ENCODE assay signal across 9 mouse cellular contexts in genomic region chr3:96598156-96599068, GRCm38 (mm10). TPM values are rescaled to one million over a fixed set of nuclear protein-coding genes. Genes with fewer than 3 reads are reported as not detected.
DNase-seq lines count a peak whose midpoint lies in the region; ATAC-seq lines count a peak whose summit lies in the region.
"Had no signal": no experiment of that assay in that cellular context is flagged by ENCODE, and none has a peak within 500 bp of the region (broad histone marks: within the 10 kb centered on the region; RNA-seq: fewer than 3 reads in every experiment).

No protein-coding gene starts in this region.

- DNase-seq in ovary, adult 18-20 months (ENCODE audit: low spot score), result peak; percentile 62
- DNase-seq in ovary, postnatal 14 days (ENCODE audit: low spot score), result no peak
- peak; percentile 73 to 75 for DNase-seq in cerebellum, postnatal 25 days
- DNase-seq in gastrocnemius, postnatal 25 days, result peak; percentile 76
- peak; percentile 82 for DNase-seq in intestine, embryonic 14.5 days (ENCODE audit: low spot score)
- peak; percentile 81 for DNase-seq in midbrain, embryonic 14.5 days
- DNase-seq in urinary bladder, postnatal 25 days (ENCODE audit: low spot score), result peak; percentile 52

- H3K4me3 ChIP-seq in intestine, embryonic 14.5 days (ENCODE audit: low read depth, low read length), result peak overlapping the region; percentile 48
- peak overlapping the region; percentile 57 for H3K4me3 ChIP-seq in limb, embryonic 13.5 days
- H3K4me3 ChIP-seq in midbrain, embryonic 14.5 days (replicated peaks; ENCODE audit: low read depth, low read length), result peak overlapping the region; percentile 48

- 0 out of 2 replicates have a peak, but pooled peaks cover under 1% of the 10 kb centered on the region for H3K36me3 ChIP-seq in intestine, embryonic 14.5 days (ENCODE audit: control insufficient read depth, insufficient read depth, low read length)
- H3K36me3 ChIP-seq in limb, embryonic 13.5 days, result peaks cover 1% of the 10 kb centered on the region; the same call in 1 of the 2 replicates
- no peaks in the 10 kb centered on the region for H3K36me3 ChIP-seq in midbrain, embryonic 14.5 days (ENCODE audit: control insufficient read depth, insufficient read depth, low read length)

- H3K4me2 ChIP-seq in intestine, embryonic 14.5 days (ENCODE audit: low read length), result peak overlapping the region; percentile 96
- peak overlapping the region; percentile 99 for H3K4me2 ChIP-seq in limb, embryonic 13.5 days (replicated peaks)
- peak overlapping the region; percentile 100 for H3K4me2 ChIP-seq in midbrain, embryonic 14.5 days (ENCODE audit: low read length)

- H3K4me1 ChIP-seq in intestine, embryonic 14.5 days (replicated peaks; ENCODE audit: control insufficient read depth, insufficient read depth, low read length), result peaks cover 34% of the 10 kb centered on the region
- H3K4me1 ChIP-seq in limb, embryonic 13.5 days, result peaks cover 64% of the 10 kb centered on the region
- H3K4me1 ChIP-seq in midbrain, embryonic 14.5 days (ENCODE audit: control insufficient read depth, insufficient read depth, low read length), result peaks cover 59% of the 10 kb centered on the region

- ATAC-seq in intestine, embryonic 14.5 days (replicated peaks; ENCODE audit: low FRiP score, low TSS enrichment, low read depth), result no peak
- ATAC-seq in limb, embryonic 13.5 days (ENCODE audit: low FRiP score, low read depth), result peak; percentile 21; the same call in 1 of the 2 replicates
- ATAC-seq in midbrain, embryonic 14.5 days (ENCODE audit: low FRiP score, low TSS enrichment), result no peak

- H3K27me3 ChIP-seq in intestine, embryonic 14.5 days (replicated peaks; ENCODE audit: control insufficient read depth, insufficient read depth, low read length), result peaks cover 24% of the 10 kb centered on the region; the same call in 1 of the 2 replicates
- peaks cover 30% of the 10 kb centered on the region for H3K27me3 ChIP-seq in limb, embryonic 13.5 days
- no peaks in the 10 kb centered on the region for H3K27me3 ChIP-seq in midbrain, embryonic 14.5 days (ENCODE audit: control insufficient read depth, insufficient read depth, low read length)

- no peaks in the 10 kb centered on the region for H3K9me3 ChIP-seq in intestine, embryonic 14.5 days (ENCODE audit: control insufficient read depth, low read length)
- no peaks in the 10 kb centered on the region for H3K9me3 ChIP-seq in limb, embryonic 13.5 days
- no peaks in the 10 kb centered on the region for H3K9me3 ChIP-seq in midbrain, embryonic 14.5 days (ENCODE audit: control insufficient read depth, low read length)

- 1% methylated on average over 54 of the region's 54 CpGs for WGBS in intestine, embryonic 14.5 days
- WGBS in limb, embryonic 13.5 days, result 1% methylated on average over 54 of the region's 54 CpGs
- 1% methylated on average over 54 of the region's 54 CpGs for WGBS in midbrain, embryonic 14.5 days

- H3K9ac ChIP-seq in intestine, embryonic 14.5 days (ENCODE audit: low read length), result peak overlapping the region; percentile 50
- peak overlapping the region; percentile 80 for H3K9ac ChIP-seq in limb, embryonic 13.5 days
- peak overlapping the region; percentile 68 for H3K9ac ChIP-seq in midbrain, embryonic 14.5 days (replicated peaks; ENCODE audit: low read length)

- H3K27ac ChIP-seq in intestine, embryonic 14.5 days (ENCODE audit: low read depth), result peak overlapping the region; percentile 47
- H3K27ac ChIP-seq in limb, embryonic 13.5 days, result 0 out of 2 replicates have a peak overlapping the region, but pooled peaks have one; percentile 56
- peak overlapping the region; percentile 39; the same call in 1 of the 2 replicates for H3K27ac ChIP-seq in midbrain, embryonic 14.5 days (replicated peaks; ENCODE audit: low read depth, low read length)

RNA-seq across cellular contexts. Expression of gene Ankrd34a, which starts 2.0 kb away (rescaled TPM):
- total RNA-seq in gastrocnemius, postnatal 25 days (2021), result 1 to 10 TPM in 1 of 2 experiments, under 1 TPM in 1; 0.95 to 1.1 TPM
- polyA plus RNA-seq in intestine, embryonic 14.5 days (2014; fragmentation: Nextera tagmentation; extraction: Ambion mirVana), result 2.3 and 2.8 TPM in 2 replicates
- 3.0 and 3.1 TPM in 2 replicates for polyA plus RNA-seq in limb, embryonic 13.5 days (2015; fragmentation: Nextera tagmentation; extraction: Ambion mirVana)
- polyA plus RNA-seq in midbrain, embryonic 14.5 days (2014; fragmentation: Nextera tagmentation; extraction: Ambion mirVana), result 12.0 and 13.7 TPM in 2 replicates

RNA-seq across cellular contexts. Expression of gene Lix1l, which starts 2.5 kb away (rescaled TPM):
- 1 to 10 TPM; 6.7 to 7.0 TPM for total RNA-seq in gastrocnemius, postnatal 25 days (2021)
- 6.7 and 8.3 TPM in 2 replicates for polyA plus RNA-seq in intestine, embryonic 14.5 days (2014; fragmentation: Nextera tagmentation; extraction: Ambion mirVana)
- 8.4 and 8.7 TPM in 2 replicates for polyA plus RNA-seq in limb, embryonic 13.5 days (2015; fragmentation: Nextera tagmentation; extraction: Ambion mirVana)
- polyA plus RNA-seq in midbrain, embryonic 14.5 days (2014; fragmentation: Nextera tagmentation; extraction: Ambion mirVana), result 6.7 and 7.5 TPM in 2 replicates

RNA-seq across cellular contexts. Expression of gene Polr3gl, which starts 4.4 kb away (rescaled TPM):
- total RNA-seq in gastrocnemius, postnatal 25 days (2021), result 10 to 100 TPM; 34.0 to 38.1 TPM
- polyA plus RNA-seq in intestine, embryonic 14.5 days (2014; fragmentation: Nextera tagmentation; extraction: Ambion mirVana), result 13.6 and 17.4 TPM in 2 replicates
- polyA plus RNA-seq in limb, embryonic 13.5 days (2015; fragmentation: Nextera tagmentation; extraction: Ambion mirVana), result 48.8 and 55.6 TPM in 2 replicates
- 14.8 and 17.1 TPM in 2 replicates for polyA plus RNA-seq in midbrain, embryonic 14.5 days (2014; fragmentation: Nextera tagmentation; extraction: Ambion mirVana)

RNA-seq across cellular contexts. Expression of gene Gm16253, which starts 21.6 kb away (rescaled TPM):
- 1 to 10 TPM; 1.1 TPM for total RNA-seq in gastrocnemius, postnatal 25 days (2021)
- 0.37 and 1.6 TPM in 2 replicates for polyA plus RNA-seq in intestine, embryonic 14.5 days (2014; fragmentation: Nextera tagmentation; extraction: Ambion mirVana)
- polyA plus RNA-seq in limb, embryonic 13.5 days (2015; fragmentation: Nextera tagmentation; extraction: Ambion mirVana), result 1.3 and 1.5 TPM in 2 replicates
- 0.43 and 0.45 TPM in 2 replicates for polyA plus RNA-seq in midbrain, embryonic 14.5 days (2014; fragmentation: Nextera tagmentation; extraction: Ambion mirVana)
- total RNA-seq: left cerebral cortex, adult 18-20 months had no signal

RNA-seq across cellular contexts. Expression of gene Rbm8a, which starts 31.3 kb away (rescaled TPM):
- 10 to 100 TPM; 22.9 to 24.1 TPM for total RNA-seq in gastrocnemius, postnatal 25 days (2021)
- 137 and 149 TPM in 2 replicates for polyA plus RNA-seq in intestine, embryonic 14.5 days (2014; fragmentation: Nextera tagmentation; extraction: Ambion mirVana)
- polyA plus RNA-seq in limb, embryonic 13.5 days (2015; fragmentation: Nextera tagmentation; extraction: Ambion mirVana), result 156 and 157 TPM in 2 replicates
- polyA plus RNA-seq in midbrain, embryonic 14.5 days (2014; fragmentation: Nextera tagmentation; extraction: Ambion mirVana), result 125 and 139 TPM in 2 replicates
